Mouse (Mus musculus) adrenal gland, adult 8-10 months (tissue): ENCODE results near the gene Terb2. TPM values are rescaled to one million over a fixed set of nuclear protein-coding genes. Genes with fewer than 3 reads are reported as not detected.
"Not testable (repeated sequence)": the region's sequence is repeated elsewhere in the genome, so short reads cannot be mapped to it uniquely, and the experiment has no call there.

Source experiments
- DNase-seq: peaks from one replicate; pipeline ENCODE4 v3.0.0; 2022
- total RNA-seq, 4 experiments: library from RNA; stranded (reverse); gene quantifications; 2 replicates each; pipeline ENCODE4 v1.2.4; 2022

Gene Terb2
- total RNA-seq, 4 experiments from 2014 or later: not detected

- DNase-seq: no peak
Observed at GRCm38 (mm10) chr2:122162529-122162928, 23.5 kb upstream of the Terb2 start.

- DNase-seq: no peak
Observed at GRCm38 (mm10) chr2:122163430-122164195, 22.5 kb upstream of the Terb2 start.

GRCm38 (mm10) chr2:122164293-122164692 is 21.8 kb upstream of the Terb2 start:
- no peak for DNase-seq

- no peak for DNase-seq
Observed at GRCm38 (mm10) chr2:122171292-122171691, 14.8 kb upstream of the Terb2 start.

- no peak for DNase-seq
Observed at GRCm38 (mm10) chr2:122172188-122172587, 13.9 kb upstream of the Terb2 start.

GRCm38 (mm10) chr2:122180051-122180822 is 5.8 kb upstream of the Terb2 start:
- no peak for DNase-seq

GRCm38 (mm10) chr2:122185086-122185485 is 986 bp upstream of the Terb2 start:
- no peak for DNase-seq

- DNase-seq: no peak
Observed at GRCm38 (mm10) chr2:122186751-122187150, 679 bp downstream of the Terb2 start.

- no peak for DNase-seq
Observed at GRCm38 (mm10) chr2:122191849-122192248, 5.8 kb downstream of the Terb2 start.

- DNase-seq: no peak
Observed at GRCm38 (mm10) chr2:122194509-122194929, 8.4 kb downstream of the Terb2 start.

- DNase-seq: peak; percentile 28
Observed at GRCm38 (mm10) chr2:122201501-122201900, 15.4 kb downstream of the Terb2 start.

GRCm38 (mm10) chr2:122206440-122207107 is 20.5 kb downstream of the Terb2 start:
- DNase-seq: no peak

GRCm38 (mm10) chr2:122210534-122211228 is 24.6 kb downstream of the Terb2 start:
- DNase-seq: no peak

GRCm38 (mm10) chr2:122217075-122217474 is 31.0 kb downstream of the Terb2 start:
- not testable (repeated sequence) for DNase-seq

- DNase-seq: no peak
Observed at GRCm38 (mm10) chr2:122218234-122218633, 32.2 kb downstream of the Terb2 start.

- DNase-seq: no peak
Observed at GRCm38 (mm10) chr2:122221378-122221777, 35.3 kb downstream of the Terb2 start.

GRCm38 (mm10) chr2:122221798-122222197 is 35.7 kb downstream of the Terb2 start:
- DNase-seq: no peak

GRCm38 (mm10) chr2:122222272-122222671 is 36.2 kb downstream of the Terb2 start:
- no peak for DNase-seq

- DNase-seq: no peak
Observed at GRCm38 (mm10) chr2:122223654-122224053, 37.6 kb downstream of the Terb2 start.

- DNase-seq: no peak
Observed at GRCm38 (mm10) chr2:122230395-122230794, 44.3 kb downstream of the Terb2 start.

GRCm38 (mm10) chr2:122231616-122232015 is 45.5 kb downstream of the Terb2 start:
- no peak for DNase-seq

GRCm38 (mm10) chr2:122233341-122233740 is 47.3 kb downstream of the Terb2 start:
- no peak for DNase-seq
